Mouse (Mus musculus) gastrocnemius, postnatal 4 days (tissue): ENCODE data around the gene Clca1. TPM values are rescaled to one million over a fixed set of nuclear protein-coding genes. Genes with fewer than 3 reads are reported as not detected.
"Not testable (repeated sequence)": the region's sequence is repeated elsewhere in the genome, so short reads cannot be mapped to it uniquely, and the experiment has no call there.

Source experiments
- DNase-seq, 2 experiments: peaks; one replicate each; pipeline ENCODE4 v3.0.0; 2021 to 2022; ENCODE audit warnings: low spot score in 2 of 2, mixed read lengths in 2 of 2
- long read RNA-seq, 2 experiments: library from polyadenylated mRNA; stranded (forward); transcript quantifications; one replicate each; pipeline ENCODE4 v2.0.0; 2021
- total RNA-seq, 2 experiments: library from RNA; stranded (reverse); gene quantifications; 2 replicates each; pipeline ENCODE4 v1.2.3; 2021

Clca1 gene
- not detected for total RNA-seq
- long read RNA-seq, experiment 1, result 0 reads
- long read RNA-seq, experiment 2, result 0 reads

GRCm38 (mm10) chr3:145032676-145033075 lies at the start of gene Clca1:
TSS of gene Clca1 (minus strand) at chr3:145032776.
- no peak for DNase-seq

DNA sequence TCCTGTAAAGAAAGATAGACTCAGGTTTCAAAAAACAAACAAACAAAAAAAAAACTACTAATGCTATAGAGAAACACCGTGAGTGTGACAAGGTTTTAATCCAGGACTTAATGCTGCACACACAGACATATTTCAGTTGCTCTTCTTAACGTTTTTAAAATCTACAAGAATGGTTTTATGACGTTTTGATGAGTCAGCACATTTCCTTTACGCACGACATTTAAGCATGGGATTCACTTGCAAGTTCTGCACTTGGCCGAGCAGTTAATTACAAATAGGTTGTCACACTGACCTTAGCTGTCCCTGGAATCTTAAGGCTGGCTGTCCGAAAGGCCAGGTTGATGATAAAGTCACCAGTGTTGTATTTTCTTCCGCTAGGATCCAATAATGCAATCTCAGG lies 48.3 kb upstream of the Clca1 start:
- DNase-seq, result no peak

- DNase-seq, result no peak
Measured at GRCm38 (mm10) chr3:145078405-145078804, 45.8 kb upstream of the Clca1 start.

- no peak for DNase-seq
Measured at GRCm38 (mm10) chr3:145072339-145072738, 39.8 kb upstream of the Clca1 start.

- DNase-seq, result no peak
Measured at GRCm38 (mm10) chr3:145068964-145069363, 36.4 kb upstream of the Clca1 start.

- DNase-seq, result not testable (repeated sequence)
Measured at GRCm38 (mm10) chr3:145055138-145055537, 22.6 kb upstream of the Clca1 start.

DNA sequence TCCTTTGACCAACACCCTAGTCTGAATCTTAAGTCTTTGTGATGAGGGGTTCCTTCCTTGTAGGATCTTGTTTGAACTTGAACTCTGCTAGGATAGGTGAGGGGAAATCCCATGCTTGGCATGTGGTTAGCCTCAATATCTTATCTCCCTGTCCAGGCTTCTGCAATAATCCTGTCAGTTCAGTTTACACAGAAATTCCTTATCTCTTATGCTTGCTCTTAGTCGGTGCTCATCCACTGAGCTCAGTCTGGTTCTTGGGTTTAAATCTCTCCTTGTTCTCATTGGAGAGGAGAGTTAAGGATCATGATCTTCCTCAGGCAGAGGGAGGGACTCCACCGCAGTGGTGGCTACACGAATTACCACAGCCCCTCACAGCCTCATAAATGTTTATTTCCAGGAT lies 17.2 kb upstream of the Clca1 start:
- no peak for DNase-seq

DNA sequence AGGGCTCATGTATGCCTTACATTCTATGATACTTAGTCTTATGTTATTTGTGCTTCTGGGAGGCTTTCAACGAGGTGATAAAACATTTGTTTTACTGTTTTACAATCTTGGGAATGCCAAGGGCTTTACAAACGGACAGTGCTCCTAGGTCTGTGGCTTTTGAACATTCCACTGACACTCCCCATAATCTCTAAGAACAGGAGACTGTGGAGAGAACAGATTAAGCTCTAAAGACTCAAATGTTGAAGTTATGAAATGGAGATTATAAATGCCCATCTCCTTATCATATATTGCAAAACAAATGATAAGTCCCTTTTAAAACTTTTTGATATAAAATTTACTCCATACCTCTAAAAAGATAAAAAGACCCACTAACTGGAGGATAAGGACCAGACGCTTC lies 6.2 kb upstream of the Clca1 start:
- no peak for DNase-seq

DNA sequence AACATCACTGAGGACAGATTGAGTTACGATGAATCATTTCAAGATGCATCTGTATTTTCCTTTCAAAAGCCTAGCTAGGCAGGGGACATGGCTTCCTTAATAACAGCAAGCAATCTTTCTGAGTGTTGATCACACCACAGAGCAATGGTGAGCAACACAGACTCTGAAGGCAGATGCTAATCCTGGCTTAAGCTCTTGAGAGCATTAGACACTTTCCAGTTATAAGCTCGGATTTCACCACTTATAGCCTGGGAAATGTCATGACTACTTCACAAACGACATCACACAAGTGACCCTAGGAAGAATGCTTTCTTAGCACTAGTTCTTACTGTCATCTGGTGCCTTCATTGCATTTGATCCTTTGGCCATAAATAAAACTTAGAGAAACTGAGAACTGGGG lies 4.5 kb downstream of the Clca1 start:
- DNase-seq, result no peak

DNA sequence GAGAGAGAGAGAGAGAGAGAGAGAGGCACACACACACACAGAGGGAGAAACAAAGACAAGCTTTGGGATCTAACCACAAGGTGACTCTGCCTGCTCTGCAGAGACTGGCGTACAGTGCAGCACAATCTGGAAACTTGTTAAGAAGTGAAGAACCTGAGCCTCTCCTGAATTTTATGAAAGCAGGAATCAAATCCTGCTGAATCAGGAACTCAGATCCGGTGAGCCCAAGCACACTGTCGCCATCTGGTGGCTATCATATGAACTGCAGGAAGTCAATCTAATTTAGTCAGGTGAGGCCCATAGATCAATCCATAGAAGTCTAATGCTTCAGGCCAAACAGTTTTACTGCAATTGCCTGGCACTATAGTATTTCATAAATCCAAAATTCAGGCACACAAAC lies 5.8 kb downstream of the Clca1 start:
- no peak for DNase-seq

GRCm38 (mm10) chr3:145017807-145018206 lies 14.8 kb downstream of the Clca1 start:
- DNase-seq, result no peak

- DNase-seq, result no peak
Measured at GRCm38 (mm10) chr3:145004422-145004821, 28.2 kb downstream of the Clca1 start.

GRCm38 (mm10) chr3:145000912-145001311 lies 31.7 kb downstream of the Clca1 start:
- no peak for DNase-seq

- DNase-seq, result no peak
Measured at GRCm38 (mm10) chr3:144993055-144993454, 39.5 kb downstream of the Clca1 start.

GRCm38 (mm10) chr3:144992618-144993017 lies 40.0 kb downstream of the Clca1 start:
- DNase-seq, result no peak

DNA sequence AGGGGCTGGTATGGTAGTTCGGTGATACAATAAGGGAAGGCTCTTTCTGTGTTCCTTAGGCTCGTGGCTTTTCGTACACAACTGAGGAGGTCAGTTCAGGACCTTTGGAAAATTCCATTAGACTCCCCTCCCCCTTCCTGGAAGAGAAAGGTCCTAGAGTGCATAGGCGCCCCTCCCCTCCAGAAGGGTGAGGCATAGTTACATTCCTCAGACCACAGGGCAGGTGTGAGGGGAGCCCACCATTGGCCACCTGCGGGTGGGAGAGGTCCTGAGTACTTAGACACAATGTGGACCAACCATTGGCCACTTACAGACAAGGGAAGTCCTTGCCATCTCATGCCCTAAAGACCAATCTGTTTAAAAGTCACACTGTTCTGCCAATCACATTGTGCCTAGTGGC lies 46.7 kb downstream of the Clca1 start:
- DNase-seq, result no peak

DNA sequence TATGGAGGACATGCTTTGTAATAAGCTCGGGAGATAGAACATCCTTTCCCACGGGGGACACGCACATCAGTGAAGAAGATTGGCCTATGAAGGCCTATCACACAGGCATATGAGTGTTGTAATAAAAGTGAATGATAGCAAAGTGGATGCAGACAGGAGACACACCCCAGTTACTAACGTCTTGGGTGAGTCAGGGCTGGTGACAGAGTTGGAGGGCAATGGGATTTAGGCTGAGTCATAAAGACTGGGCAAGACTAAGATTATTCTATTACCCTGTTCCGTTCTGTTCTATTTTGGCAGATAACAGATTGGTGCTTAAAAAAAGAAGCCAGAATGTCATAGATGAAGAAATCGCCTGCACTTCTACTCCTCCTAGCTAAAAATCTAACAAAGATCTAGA lies 52.0 kb downstream of the Clca1 start:
- no peak for DNase-seq

DNA sequence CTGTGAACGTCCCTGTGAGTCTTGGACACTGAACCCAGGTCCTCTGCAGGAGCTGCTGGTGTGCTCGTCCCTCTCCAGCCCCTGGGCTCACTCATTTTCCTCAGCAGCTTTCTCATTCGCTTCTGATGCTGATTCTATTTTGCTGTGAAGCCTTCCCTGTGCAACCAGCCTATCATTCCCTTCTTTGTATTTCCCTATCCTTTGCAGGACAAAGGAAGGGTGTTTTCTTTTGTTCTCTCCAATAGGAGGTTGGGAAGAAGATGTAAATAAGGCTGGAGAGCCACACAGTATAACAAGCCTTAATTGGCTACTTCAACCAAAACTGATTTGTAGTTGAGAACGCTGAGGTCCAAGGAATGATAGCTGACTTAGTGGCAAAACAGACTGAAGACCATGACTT lies 54.9 kb downstream of the Clca1 start:
- DNase-seq, result no peak

GRCm38 (mm10) chr3:144976091-144976490 lies 56.5 kb downstream of the Clca1 start:
- no peak for DNase-seq

DNA sequence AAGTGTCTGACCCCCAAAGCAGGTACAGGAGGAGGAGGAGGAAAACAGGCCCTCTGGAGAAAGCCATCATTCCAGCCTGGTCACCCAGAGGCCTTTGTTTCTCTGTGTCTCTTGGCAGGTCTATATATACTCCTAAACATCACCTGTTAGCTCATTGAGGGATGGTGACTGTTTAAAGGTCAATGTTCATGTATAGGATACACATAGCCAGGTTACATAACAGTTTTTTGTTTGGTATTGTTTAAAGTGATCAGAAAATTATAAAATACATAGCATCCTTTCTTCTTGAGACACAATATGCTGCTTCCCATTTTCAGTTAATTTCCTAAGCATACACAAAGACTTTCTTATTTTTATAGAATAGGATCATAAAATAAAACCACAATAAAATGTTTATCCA lies 57.6 kb downstream of the Clca1 start, which contains the start of gene Clca4a:
TSS of gene Clca4a (minus strand) at position 101 of the 400 bp plus-strand sequence.
- no peak for DNase-seq

DNA sequence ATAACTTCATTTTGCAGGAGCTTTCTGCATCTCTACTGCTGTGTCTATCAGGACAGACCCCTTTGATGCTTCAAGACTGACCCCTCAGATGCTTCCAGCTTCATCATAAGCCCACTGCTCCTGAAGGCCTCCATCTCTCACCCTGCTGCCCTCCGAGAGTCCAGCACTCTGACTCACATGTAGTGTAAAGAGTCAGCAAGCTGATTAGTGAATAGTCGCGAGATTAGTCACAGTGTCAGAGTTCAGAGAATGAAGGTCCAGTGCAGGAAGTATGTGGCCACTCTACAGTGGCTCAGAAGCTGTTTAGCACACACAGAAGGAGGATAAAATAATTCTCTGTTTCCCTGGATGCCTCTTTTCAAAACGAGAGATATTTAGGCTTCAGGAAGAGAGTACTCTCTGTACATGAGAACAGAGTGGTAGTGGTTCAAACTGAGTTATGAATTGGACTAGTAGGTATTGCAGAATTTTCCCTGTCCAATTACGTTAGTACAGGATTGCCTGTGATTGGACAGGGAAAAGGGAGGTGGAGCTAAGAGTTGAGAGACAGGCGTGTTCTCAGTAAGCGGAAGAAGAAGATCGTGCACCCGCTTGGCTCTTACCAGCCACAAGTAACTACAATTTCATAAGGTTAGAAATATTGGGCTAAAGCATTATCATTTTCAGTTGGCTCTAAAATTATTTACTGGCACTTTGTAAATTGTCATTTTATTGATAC lies 60.9 kb downstream of the Clca1 start:
- no peak for DNase-seq

DNA sequence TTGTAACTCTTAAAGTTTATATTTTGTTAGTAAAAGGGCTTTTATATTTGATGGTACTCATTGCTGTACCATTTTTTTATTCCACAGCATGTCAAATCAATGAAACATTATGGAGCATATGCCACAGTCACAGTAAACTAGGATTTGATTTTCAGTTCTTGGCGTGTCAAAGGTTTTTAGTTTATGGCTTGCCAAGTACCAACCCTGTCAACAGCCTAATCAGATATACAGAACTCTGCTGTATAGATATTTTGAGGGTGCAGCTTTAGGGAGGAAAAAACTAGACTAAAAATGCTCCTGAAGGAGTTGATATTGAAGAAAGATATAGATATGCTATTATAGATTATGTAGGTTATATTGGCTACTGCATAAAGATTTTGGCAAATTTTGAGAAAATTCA lies 62.8 kb downstream of the Clca1 start:
- no peak for DNase-seq

DNA sequence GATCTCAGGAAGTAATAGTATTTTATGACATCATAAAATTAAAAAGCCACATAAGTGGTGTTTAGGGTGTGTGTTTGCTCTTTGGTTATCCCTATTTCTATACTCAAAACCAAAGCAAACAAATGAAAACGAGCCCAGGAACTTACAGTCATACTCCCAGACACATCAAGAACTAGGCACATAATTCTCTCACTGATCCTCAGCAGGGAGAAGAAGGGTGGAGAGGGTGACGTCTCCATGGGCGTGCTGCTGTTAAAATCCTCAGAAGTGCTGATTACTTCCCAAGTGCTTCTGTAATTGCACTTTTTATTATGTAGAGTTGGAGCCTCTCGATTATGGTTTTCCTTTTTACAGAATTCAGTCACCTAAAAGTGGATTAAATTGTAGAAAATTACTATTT lies 66.5 kb downstream of the Clca1 start:
- no peak for DNase-seq
